Mouse (Mus musculus): ENCODE measurements around the gene Mllt3. TPM values are rescaled to one million over a fixed set of nuclear protein-coding genes. Genes with fewer than 3 reads are reported as not detected.
A peak's percentile ranks its signal among the peaks of the same experiment; 100 is the strongest.

The Mllt3 gene
- polyA plus RNA-seq, 1 experiment from 2014 or later = 72.4 TPM

DNA sequence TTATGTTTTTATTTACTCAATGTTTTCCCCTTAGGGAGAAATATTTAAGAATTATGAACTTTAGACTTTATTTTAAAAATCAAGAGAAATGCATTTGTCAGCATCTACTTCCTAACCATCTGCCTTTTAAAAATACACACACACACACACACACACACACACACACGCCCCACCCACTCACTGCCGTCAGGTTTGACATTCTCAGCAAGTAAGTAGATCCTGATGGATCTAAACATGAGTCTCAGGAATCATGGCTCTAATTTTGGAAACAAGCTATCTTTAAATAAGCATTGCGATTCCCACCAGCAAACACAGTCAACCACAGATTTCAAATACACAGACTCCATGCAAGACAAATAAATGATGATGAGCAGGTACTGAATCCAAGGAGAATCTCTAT is 229.9 kb downstream of the Mllt3 start:
- ATAC-seq (ENCODE audit: insufficient read depth, low FRiP score, low TSS enrichment) = no peak
- no peak for DNase-seq (ENCODE audit: low spot score)
- H3K27me3 ChIP-seq (ENCODE audit: control insufficient read depth, insufficient read depth, low read length) = no peaks in the 10 kb centered on the region
- H3K9ac ChIP-seq (ENCODE audit: low read length) = no peak overlapping the region
- H3K4me3 ChIP-seq (ENCODE audit: low read depth, low read length) = no peak overlapping the region
- WGBS = 40% methylated on average over 3 of the region's 3 CpGs
- no peak overlapping the region for H3K27ac ChIP-seq (ENCODE audit: low read depth, low read length)
- peaks cover 44% of the 10 kb centered on the region for H3K4me1 ChIP-seq (ENCODE audit: control insufficient read depth, insufficient read depth, low read length)
- no peak overlapping the region for H3K4me2 ChIP-seq (ENCODE audit: low read depth)
- H3K36me3 ChIP-seq (ENCODE audit: control insufficient read depth, insufficient read depth, low read length) = no peaks in the 10 kb centered on the region
- no peaks in the 10 kb centered on the region for H3K9me3 ChIP-seq (ENCODE audit: control insufficient read depth, low read length)

GRCm38 (mm10) chr4:87802140-87802539 is 231.0 kb downstream of the Mllt3 start:
- Histone ChIP-seq H3K4me2 (ENCODE audit: low read depth) (no peak overlapping the region), H3K9ac (ENCODE audit: low read length) (no peak overlapping the region), H3K4me3 (ENCODE audit: low read depth, low read length) (no peak overlapping the region; the same call in 1 of the 2 replicates), H3K36me3 (ENCODE audit: control insufficient read depth, insufficient read depth, low read length) (no peaks in the 10 kb centered on the region), H3K9me3 (ENCODE audit: control insufficient read depth, low read length) (no peaks in the 10 kb centered on the region), H3K4me1 (ENCODE audit: control insufficient read depth, insufficient read depth, low read length) (peaks cover 44% of the 10 kb centered on the region), H3K27me3 (ENCODE audit: control insufficient read depth, insufficient read depth, low read length) (no peaks in the 10 kb centered on the region), H3K27ac (ENCODE audit: low read depth, low read length) (peak overlapping the region; percentile 67)
- ATAC-seq (ENCODE audit: insufficient read depth, low FRiP score, low TSS enrichment) (peak; percentile 68), DNase-seq (ENCODE audit: low spot score) (no peak)
- WGBS = 17% methylated on average over 4 of the region's 4 CpGs

DNA sequence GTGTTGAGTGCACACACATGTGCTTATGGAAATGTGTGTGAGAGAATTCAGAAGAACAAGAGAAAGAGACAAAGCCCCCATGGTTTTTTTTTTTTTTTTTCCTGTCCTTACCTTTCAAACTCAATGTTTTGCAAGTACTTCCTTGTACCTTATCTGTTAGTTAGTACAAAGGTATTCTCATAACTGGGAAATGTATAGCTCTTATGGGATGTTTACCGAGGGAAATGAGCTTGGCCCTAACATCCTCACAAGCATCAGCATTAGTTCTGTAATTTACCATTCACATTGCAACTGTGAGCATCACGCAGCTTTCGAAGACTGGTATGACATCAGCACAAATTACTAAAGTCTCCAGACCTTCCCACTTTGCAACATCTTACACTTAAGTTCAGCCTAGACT is 231.8 kb downstream of the Mllt3 start:
- Histone ChIP-seq H3K27ac (ENCODE audit: low read depth, low read length) (no peak overlapping the region), H3K27me3 (ENCODE audit: control insufficient read depth, insufficient read depth, low read length) (no peaks in the 10 kb centered on the region), H3K4me1 (ENCODE audit: control insufficient read depth, insufficient read depth, low read length) (peaks cover 41% of the 10 kb centered on the region), H3K4me2 (ENCODE audit: low read depth) (no peak overlapping the region), H3K9me3 (ENCODE audit: control insufficient read depth, low read length) (no peaks in the 10 kb centered on the region), H3K4me3 (ENCODE audit: low read depth, low read length) (no peak overlapping the region), H3K9ac (ENCODE audit: low read length) (no peak overlapping the region), H3K36me3 (ENCODE audit: control insufficient read depth, insufficient read depth, low read length) (no peaks in the 10 kb centered on the region)
- 51% methylated on average over 3 of the region's 3 CpGs for WGBS
- ATAC-seq (ENCODE audit: insufficient read depth, low FRiP score, low TSS enrichment) (no peak), DNase-seq (ENCODE audit: low spot score) (no peak)

DNA sequence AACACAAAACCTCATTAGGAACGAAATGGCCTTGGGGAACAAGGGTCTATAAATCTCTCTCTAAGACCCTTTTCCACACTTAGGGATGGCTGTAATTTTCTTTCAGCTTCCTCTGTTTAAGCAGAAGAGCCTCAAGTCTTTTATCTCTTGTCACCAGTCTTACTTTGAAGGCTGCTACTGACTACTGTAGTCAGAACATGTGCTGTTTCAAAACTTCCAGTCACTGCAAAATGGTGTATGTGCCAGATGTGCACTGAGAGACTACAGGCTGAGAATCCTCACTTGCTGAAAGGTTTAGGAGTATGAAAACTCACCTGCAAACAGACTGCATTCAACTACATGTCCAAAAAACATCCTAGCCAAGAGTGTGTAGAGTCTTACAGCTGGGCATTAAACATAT is 232.9 kb downstream of the Mllt3 start:
- WGBS = 7% methylated on average over 1 of the region's 1 CpGs
- Histone ChIP-seq H3K4me2 (ENCODE audit: low read depth) (no peak overlapping the region), H3K4me1 (ENCODE audit: control insufficient read depth, insufficient read depth, low read length) (peaks cover 36% of the 10 kb centered on the region), H3K4me3 (ENCODE audit: low read depth, low read length) (no peak overlapping the region), H3K27me3 (ENCODE audit: control insufficient read depth, insufficient read depth, low read length) (no peaks in the 10 kb centered on the region), H3K27ac (ENCODE audit: low read depth, low read length) (no peak overlapping the region), H3K9ac (ENCODE audit: low read length) (no peak overlapping the region), H3K9me3 (ENCODE audit: control insufficient read depth, low read length) (no peaks in the 10 kb centered on the region), H3K36me3 (ENCODE audit: control insufficient read depth, insufficient read depth, low read length) (no peaks in the 10 kb centered on the region)
- DNase-seq (ENCODE audit: low spot score) (no peak), ATAC-seq (ENCODE audit: insufficient read depth, low FRiP score, low TSS enrichment) (no peak)

- no peaks in the 10 kb centered on the region for H3K9me3 ChIP-seq (ENCODE audit: control insufficient read depth, low read length)
- DNase-seq (ENCODE audit: low spot score) (no peak), ATAC-seq (ENCODE audit: insufficient read depth, low FRiP score, low TSS enrichment) (no peak)
- H3K4me2 ChIP-seq (ENCODE audit: low read depth) = no peak overlapping the region
- H3K4me1 ChIP-seq (ENCODE audit: control insufficient read depth, insufficient read depth, low read length) = peaks cover 32% of the 10 kb centered on the region
- no peaks in the 10 kb centered on the region for H3K36me3 ChIP-seq (ENCODE audit: control insufficient read depth, insufficient read depth, low read length)
- no peak overlapping the region for H3K9ac ChIP-seq (ENCODE audit: low read length)
- H3K4me3 ChIP-seq (ENCODE audit: low read depth, low read length) = no peak overlapping the region
- 94% methylated on average over 2 of the region's 2 CpGs for WGBS
- no peak overlapping the region for H3K27ac ChIP-seq (ENCODE audit: low read depth, low read length)
- no peaks in the 10 kb centered on the region for H3K27me3 ChIP-seq (ENCODE audit: control insufficient read depth, insufficient read depth, low read length)
Observed at GRCm38 (mm10) chr4:87799418-87799817, 233.7 kb downstream of the Mllt3 start.

DNA sequence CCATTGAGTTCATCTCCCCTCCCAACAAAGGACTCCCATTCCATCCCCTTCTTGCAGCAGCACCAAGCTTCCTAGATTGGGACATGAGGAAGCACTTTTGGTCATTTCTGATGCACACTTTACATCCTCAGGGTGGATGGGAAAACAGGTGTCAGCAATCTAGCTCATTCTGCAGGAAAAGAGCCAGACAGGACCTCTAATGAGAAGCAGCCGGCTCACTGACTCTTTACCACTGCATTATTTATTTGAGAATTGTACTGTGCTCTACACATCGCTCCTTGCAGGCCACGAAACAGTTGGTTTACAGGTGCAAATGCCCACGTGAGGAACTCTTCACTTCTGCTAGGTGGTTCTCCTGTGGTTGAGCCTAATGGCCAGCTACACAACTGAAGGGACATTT is 237.9 kb downstream of the Mllt3 start:
- no peak for ATAC-seq (ENCODE audit: insufficient read depth, low FRiP score, low TSS enrichment)
- no peak overlapping the region for H3K4me2 ChIP-seq (ENCODE audit: low read depth)
- DNase-seq (ENCODE audit: low spot score) = no peak
- no peak overlapping the region for H3K4me3 ChIP-seq (ENCODE audit: low read depth, low read length)
- no peak overlapping the region for H3K27ac ChIP-seq (ENCODE audit: low read depth, low read length)
- no peaks in the 10 kb centered on the region for H3K36me3 ChIP-seq (ENCODE audit: control insufficient read depth, insufficient read depth, low read length)
- H3K4me1 ChIP-seq (ENCODE audit: control insufficient read depth, insufficient read depth, low read length) = peaks cover 3% of the 10 kb centered on the region; the same call in 1 of the 2 replicates
- H3K9ac ChIP-seq (ENCODE audit: low read length) = no peak overlapping the region
- 79% methylated on average over 4 of the region's 4 CpGs for WGBS
- H3K27me3 ChIP-seq (ENCODE audit: control insufficient read depth, insufficient read depth, low read length) = no peaks in the 10 kb centered on the region
- no peaks in the 10 kb centered on the region for H3K9me3 ChIP-seq (ENCODE audit: control insufficient read depth, low read length)

DNA sequence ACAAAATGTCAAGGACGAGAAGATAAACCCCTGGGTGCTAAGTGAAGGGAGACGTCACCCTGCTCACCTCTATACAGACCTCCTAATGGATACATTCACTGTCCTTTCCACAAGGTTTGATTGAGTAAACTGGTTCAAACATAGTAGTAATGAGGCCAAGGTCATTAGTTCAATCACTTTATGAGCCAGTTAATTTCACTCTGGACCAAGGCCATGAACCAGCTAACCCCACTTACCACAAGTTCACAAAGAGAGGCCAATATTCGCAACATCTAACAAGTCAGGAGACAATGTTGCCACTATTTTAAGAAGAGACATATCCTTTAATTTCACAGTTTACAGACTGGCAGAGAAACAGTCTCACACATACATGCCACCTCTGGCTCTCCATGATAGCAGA is 238.9 kb downstream of the Mllt3 start:
- no peak overlapping the region for H3K9ac ChIP-seq (ENCODE audit: low read length)
- no peaks in the 10 kb centered on the region for H3K4me1 ChIP-seq (ENCODE audit: control insufficient read depth, insufficient read depth, low read length)
- H3K36me3 ChIP-seq (ENCODE audit: control insufficient read depth, insufficient read depth, low read length) = no peaks in the 10 kb centered on the region
- no peak overlapping the region for H3K27ac ChIP-seq (ENCODE audit: low read depth, low read length)
- H3K4me2 ChIP-seq (ENCODE audit: low read depth) = no peak overlapping the region
- no peak overlapping the region for H3K4me3 ChIP-seq (ENCODE audit: low read depth, low read length)
- H3K9me3 ChIP-seq (ENCODE audit: control insufficient read depth, low read length) = no peaks in the 10 kb centered on the region
- no peaks in the 10 kb centered on the region for H3K27me3 ChIP-seq (ENCODE audit: control insufficient read depth, insufficient read depth, low read length)
- WGBS = 59% methylated on average over 3 of the region's 3 CpGs
- no peak for ATAC-seq (ENCODE audit: insufficient read depth, low FRiP score, low TSS enrichment)
- DNase-seq (ENCODE audit: low spot score) = no peak

GRCm38 (mm10) chr4:87792511-87792910 is 240.7 kb downstream of the Mllt3 start:
- no peaks in the 10 kb centered on the region for H3K4me1 ChIP-seq (ENCODE audit: control insufficient read depth, insufficient read depth, low read length)
- ATAC-seq (ENCODE audit: insufficient read depth, low FRiP score, low TSS enrichment) (no peak), DNase-seq (ENCODE audit: low spot score) (no peak)
- H3K4me2 ChIP-seq (ENCODE audit: low read depth) = no peak overlapping the region
- H3K27me3 ChIP-seq (ENCODE audit: control insufficient read depth, insufficient read depth, low read length) = no peaks in the 10 kb centered on the region
- H3K36me3 ChIP-seq (ENCODE audit: control insufficient read depth, insufficient read depth, low read length) = no peaks in the 10 kb centered on the region
- H3K9me3 ChIP-seq (ENCODE audit: control insufficient read depth, low read length) = no peaks in the 10 kb centered on the region
- WGBS = 37% methylated on average over 5 of the region's 5 CpGs
- H3K9ac ChIP-seq (ENCODE audit: low read length) = no peak overlapping the region
- H3K27ac ChIP-seq (ENCODE audit: low read depth, low read length) = no peak overlapping the region
- H3K4me3 ChIP-seq (ENCODE audit: low read depth, low read length) = no peak overlapping the region

GRCm38 (mm10) chr4:87789446-87789845 is 243.7 kb downstream of the Mllt3 start:
- Histone ChIP-seq H3K9me3 (ENCODE audit: control insufficient read depth, low read length) (no peaks in the 10 kb centered on the region), H3K4me1 (ENCODE audit: control insufficient read depth, insufficient read depth, low read length) (peaks cover 14% of the 10 kb centered on the region), H3K4me3 (ENCODE audit: low read depth, low read length) (no peak overlapping the region), H3K27me3 (ENCODE audit: control insufficient read depth, insufficient read depth, low read length) (no peaks in the 10 kb centered on the region), H3K27ac (ENCODE audit: low read depth, low read length) (no peak overlapping the region), H3K36me3 (ENCODE audit: control insufficient read depth, insufficient read depth, low read length) (no peaks in the 10 kb centered on the region), H3K4me2 (ENCODE audit: low read depth) (no peak overlapping the region), H3K9ac (ENCODE audit: low read length) (no peak overlapping the region)
- no peak for ATAC-seq (ENCODE audit: insufficient read depth, low FRiP score, low TSS enrichment)
- WGBS = 92% methylated on average over 7 of the region's 7 CpGs
- DNase-seq (ENCODE audit: low spot score) = no peak

All from neural tube, embryonic 11.5 days (tissue).